Mouse (Mus musculus): ENCODE results near the gene Trim67.
A peak's percentile ranks its signal among the peaks of the same experiment; 100 is the strongest.
"Not testable (repeated sequence)": the region's sequence is repeated elsewhere in the genome, so short reads cannot be mapped to it uniquely, and the experiment has no call there.

The Trim67 gene

DNA sequence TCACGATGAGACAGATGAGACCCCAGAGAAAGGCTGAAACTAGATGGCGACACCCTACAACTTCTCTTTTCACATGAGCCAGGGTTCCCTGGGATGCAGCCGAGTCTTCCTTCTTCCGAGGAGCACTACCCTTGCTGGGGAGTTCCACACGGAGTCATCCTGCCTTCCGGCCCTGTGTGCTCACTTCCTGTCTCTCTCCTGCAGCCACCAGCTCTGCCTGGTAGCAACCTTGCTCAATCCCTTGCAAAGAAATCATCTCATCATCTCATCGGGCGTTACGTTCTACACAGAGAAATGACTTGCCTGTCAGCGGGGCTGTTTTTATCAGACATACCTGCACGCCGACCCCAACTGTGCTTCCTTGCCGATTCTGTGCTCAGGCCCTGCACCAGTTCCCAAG, 37.2 kb downstream of the Trim67 start:
- no peak for ATAC-seq (ENCODE audit: insufficient number of reproducible peaks, low FRiP score, low TSS enrichment)

DNA sequence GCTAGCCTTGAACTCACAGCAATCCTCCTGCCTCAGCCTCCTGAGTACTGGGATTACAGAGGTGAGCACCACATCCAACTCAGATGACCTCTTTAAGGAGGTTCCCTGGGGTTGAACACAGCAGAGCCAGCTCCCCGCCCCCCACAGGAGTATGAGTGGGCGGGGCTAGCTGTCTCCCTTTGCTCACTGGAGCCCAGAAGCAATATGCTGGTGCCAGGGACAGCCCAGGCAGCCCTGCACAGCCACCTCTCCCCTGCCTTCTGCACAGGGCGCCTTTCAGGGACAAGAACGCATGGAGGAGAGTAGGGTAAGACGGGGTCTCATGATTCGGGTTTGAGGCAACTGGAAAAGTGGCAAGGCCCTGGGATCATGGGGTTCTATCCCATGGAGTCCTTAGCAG, 38.6 kb downstream of the Trim67 start:
- ATAC-seq (ENCODE audit: insufficient number of reproducible peaks, low FRiP score, low TSS enrichment), result no peak

DNA sequence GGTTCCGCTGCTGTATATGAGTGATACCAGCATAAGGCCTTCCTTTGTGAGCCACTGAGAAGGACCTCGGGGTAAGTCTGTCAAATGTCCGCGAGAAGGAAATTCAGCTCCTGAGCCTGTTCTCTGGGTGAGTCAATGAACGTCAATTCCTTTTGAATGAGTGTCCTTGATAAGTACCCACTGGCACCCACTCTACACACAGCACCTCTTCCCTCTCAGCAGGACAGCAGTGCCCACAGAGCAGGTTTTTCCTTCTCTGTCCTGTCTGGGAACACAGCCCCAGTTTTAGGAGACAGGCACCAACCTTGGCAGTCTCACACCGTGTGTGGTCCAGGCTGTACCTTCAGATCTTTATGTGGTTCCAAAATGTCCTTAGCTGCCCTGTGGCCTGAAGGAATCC, 39.0 kb downstream of the Trim67 start:
- no peak for ATAC-seq (ENCODE audit: insufficient number of reproducible peaks, low FRiP score, low TSS enrichment)

DNA sequence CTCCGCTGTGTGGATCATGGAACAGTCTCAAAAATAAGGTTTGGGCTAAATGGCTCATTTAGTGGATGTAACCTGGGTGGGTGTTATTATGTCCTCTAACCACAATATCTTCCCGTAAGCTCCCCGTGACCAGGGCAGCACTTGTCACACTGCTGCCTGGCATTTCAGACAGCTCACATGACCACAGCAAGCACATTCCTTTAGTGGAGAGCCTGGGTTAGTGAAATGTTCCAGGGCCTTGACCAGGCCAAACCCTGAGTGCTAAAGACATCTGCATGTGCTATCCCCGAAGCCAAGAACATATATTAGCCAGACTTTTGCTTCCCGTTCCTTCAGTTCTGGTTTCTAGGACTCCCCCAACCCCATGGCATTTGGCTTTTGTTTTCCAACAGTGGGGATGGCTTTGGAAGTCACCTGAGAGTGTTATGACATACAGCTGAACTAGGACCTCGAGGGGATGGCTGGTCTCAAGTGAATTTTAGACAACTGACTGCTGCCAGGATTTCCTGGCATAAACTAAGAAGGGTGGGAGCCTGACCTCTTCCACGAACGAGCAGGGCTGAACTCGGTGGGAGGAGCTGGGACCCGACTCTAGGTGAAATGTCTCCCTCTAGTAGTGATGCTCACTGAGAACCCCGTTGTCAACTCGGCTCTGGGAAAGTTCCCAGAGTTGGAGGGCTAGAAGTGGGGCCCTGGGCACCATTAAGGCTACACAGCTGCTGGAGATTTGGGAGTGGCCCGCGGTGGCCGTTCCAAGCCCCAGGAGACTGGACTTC, 40.7 kb downstream of the Trim67 start:
- ATAC-seq (ENCODE audit: insufficient number of reproducible peaks, low FRiP score, low TSS enrichment), result no peak

DNA sequence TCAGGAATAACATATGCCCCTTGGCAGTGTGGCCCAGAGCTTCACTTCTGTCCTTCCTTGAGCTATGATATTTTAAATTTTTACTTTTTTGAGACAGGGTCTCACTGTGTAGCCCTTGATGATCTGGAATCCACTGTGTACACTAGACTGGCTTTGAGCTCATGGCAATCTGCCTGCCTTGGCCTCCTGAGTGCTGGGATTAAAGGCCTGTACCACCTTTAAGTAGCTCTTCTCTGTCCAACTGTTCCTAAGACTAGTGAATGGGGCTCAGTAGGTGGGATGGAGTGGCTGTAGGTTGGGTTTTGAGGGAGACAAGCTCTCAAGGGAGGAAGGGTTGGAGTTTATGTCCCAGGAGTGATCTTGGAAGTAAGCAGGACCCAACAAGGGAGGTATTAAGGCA, 43.0 kb downstream of the Trim67 start:
- no peak for ATAC-seq (ENCODE audit: insufficient number of reproducible peaks, low FRiP score, low TSS enrichment)

DNA sequence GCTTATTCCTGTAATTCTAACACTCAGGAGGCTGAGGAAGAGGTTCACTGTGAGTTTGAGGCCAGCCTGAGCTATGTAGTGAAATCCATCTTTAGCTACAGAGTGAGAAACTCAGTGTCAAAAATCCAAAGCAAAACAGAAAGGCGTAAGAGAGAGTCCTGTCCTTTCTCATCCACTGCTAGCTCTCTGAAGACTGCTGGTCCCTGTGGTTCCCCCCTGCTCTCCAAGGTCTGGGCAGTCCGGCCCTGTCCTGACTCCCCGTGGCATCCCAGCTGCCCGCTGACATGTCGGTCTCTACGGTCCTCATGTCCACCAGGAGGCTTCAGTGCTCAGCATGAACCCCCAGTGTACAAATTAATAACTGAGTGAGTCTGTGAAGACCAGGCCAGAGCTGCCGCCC, 43.4 kb downstream of the Trim67 start:
- no peak for ATAC-seq (ENCODE audit: insufficient number of reproducible peaks, low FRiP score, low TSS enrichment)

DNA sequence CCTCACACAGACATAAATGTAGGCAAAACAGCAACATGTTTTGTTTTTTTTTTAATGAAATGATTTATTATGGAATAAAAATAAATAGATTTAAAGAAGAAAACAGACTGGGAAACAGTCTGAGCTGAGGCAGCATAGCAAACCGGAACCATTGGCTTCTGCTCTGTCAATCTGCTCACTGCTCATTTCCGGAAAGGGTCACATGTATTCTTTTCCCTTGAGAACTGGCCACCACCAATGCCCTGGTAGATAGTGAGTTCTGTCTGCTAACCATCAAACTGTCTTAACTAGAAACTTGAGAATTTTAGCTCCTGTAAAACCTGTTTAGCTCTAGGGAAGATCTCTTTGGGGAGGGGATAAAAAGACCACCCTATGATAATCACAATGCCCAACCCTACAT, 44.0 kb downstream of the Trim67 start:
- no peak for ATAC-seq (ENCODE audit: insufficient number of reproducible peaks, low FRiP score, low TSS enrichment)

DNA sequence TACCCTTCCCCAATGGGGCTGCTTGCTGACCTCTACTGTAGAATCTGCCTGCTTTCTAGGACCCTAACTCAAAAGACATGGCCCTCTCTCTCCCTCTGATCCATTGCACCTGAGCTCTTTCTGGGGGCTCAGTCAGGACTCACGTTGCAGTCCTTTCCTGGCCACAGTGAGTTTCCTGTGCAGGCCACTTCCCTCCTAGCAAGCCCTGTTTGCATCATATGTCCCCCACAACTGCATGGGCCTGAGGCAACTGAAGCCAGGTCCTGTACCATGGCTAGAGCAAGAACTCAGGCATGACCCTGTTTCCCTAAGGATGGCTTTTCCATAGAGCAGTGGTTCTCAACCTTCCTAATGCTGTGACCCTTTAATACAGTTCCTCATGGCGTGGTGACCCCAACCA, 45.1 kb downstream of the Trim67 start:
- ATAC-seq (ENCODE audit: insufficient number of reproducible peaks, low FRiP score, low TSS enrichment), result no peak

DNA sequence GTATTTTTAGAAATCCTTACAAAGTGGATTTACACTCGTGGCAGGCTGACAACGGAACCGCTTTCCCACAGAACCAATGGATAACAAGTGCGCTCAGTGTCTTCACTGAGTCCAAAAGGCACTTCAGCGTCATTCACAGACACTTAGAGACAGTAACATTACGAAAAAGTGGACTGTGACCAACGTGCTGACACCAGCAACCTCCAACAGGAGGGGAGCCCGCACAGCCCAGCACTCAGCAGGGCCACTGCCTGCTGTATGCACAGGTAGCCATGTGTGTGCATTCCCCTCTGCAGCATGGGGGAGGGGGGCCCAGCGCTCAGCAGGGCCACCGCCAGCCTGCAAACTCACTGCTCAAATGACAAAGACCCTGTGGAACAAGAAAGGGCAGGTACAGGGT, 46.5 kb downstream of the Trim67 start:
- no peak for ATAC-seq (ENCODE audit: insufficient number of reproducible peaks, low FRiP score, low TSS enrichment)

DNA sequence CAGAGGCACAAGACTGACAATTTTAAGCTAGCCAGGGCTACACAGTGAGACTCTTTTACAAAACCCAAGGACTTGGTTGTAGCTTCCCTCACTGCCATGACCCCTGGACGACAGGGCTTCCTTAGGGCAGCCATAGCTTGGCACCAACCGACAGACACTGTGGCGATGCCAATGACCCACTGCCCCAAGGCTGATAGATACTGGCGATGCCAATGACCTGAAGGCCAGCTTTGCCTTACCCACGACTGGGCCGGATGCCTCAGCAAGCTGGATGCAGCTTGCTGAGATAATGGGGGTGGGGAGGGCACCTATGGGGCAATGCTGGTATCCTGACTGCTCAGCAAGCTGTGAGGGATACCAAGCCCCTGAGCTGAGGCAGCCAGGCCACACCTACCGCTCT, 48.0 kb downstream of the Trim67 start:
- ATAC-seq (ENCODE audit: insufficient number of reproducible peaks, low FRiP score, low TSS enrichment), result no peak

DNA sequence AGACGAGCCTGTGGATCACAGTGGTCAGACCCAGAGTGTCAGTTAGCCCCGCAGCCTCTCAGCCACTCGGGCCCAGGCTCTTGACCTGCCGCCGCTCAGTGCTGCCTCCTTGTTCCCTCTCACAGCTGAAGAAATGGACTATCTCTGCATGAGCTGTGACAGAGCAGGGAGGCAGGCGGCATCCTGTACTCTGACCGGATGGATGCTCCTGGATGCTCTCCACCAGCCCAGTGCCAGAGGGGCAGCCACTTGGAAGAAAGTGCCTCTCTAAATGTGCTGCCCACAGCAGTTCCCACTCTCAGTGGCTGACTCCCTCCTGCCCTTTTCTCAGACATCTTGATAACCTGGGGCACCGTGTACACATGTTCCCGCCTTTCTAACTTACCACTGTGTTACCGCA, 48.9 kb downstream of the Trim67 start:
- peak; percentile 61; the same call in 1 of the 2 replicates for ATAC-seq (ENCODE audit: insufficient number of reproducible peaks, low FRiP score, low TSS enrichment)

DNA sequence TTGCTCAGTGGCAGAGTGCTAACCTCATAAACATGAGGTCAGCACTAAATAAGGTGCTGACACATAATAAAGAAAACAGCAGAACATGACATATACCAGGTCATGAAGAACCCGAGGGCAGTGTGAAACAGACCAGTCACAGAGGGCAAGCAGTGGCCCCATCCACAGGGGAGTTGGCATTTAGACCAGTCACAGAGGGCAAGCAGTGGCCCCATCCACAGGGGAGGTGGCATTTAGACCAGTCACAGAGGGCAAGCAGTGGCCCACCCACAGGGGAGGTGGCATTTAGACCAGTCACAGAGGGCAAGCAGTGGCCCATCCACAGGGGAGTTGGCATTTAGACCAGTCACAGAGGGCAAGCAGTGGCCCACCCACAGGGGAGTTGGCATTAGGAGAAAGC, 50.0 kb downstream of the Trim67 start:
- not testable (repeated sequence) for ATAC-seq (ENCODE audit: insufficient number of reproducible peaks, low FRiP score, low TSS enrichment)

DNA sequence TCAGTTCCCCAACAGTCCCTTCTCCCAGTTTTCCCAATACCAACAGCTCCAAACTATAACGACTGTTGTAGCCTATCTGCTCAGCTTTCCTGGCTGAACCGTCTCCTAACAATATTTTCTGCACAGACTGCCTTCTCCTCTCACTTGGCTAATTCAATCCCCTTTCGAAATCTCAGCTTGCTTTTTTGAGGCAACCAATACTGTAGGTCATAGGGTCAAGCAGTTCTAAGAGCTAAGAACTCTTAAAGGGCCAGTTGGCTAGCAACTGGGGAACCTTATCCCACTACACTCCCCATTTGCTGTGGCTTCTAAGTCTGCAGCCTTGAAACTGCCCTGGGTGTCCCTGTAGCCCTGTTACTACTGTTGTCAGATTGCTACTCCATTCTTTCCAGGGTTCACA, 52.2 kb downstream of the Trim67 start:
- ATAC-seq (ENCODE audit: insufficient number of reproducible peaks, low FRiP score, low TSS enrichment), result no peak

DNA sequence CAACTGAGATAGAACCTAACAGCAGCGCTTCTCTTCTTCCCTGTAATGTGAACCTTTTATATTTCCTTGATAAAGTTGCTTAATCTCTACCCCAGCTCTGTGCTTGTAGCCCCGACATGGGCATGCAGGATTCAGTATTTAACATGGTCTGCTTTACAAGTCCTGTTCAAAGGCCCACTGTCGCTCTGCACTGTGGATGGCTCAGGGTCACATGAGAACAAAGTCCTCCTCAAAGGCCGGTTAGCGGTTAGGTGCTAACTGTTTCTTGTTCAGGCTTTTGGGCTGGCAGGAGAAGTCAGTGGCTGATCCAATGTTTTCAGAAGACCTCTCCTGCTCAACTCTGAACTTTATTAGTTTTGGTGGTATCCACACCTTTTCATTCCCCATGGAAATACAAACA, 52.7 kb downstream of the Trim67 start:
- no peak for ATAC-seq (ENCODE audit: insufficient number of reproducible peaks, low FRiP score, low TSS enrichment)

DNA sequence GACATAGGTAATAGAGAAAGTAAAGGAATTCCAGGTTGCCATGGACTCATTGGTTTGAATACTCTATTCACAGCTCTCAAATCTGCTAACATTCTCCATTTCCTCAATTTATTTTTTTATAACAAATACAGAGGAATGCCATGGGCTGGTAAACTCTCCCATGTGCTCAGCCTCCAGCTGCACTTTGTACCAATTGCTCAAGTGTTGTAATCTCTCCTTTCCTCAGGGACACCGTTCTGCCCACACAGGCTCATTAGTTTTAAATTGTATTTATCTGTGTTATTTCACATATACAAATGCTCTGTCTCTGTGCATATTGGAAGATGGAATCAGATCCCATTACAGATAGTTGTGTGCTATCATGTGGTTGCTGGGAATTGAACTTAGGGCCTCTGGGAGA, 60.6 kb downstream of the Trim67 start:
- no peak for ATAC-seq (ENCODE audit: insufficient number of reproducible peaks, low FRiP score, low TSS enrichment)

DNA sequence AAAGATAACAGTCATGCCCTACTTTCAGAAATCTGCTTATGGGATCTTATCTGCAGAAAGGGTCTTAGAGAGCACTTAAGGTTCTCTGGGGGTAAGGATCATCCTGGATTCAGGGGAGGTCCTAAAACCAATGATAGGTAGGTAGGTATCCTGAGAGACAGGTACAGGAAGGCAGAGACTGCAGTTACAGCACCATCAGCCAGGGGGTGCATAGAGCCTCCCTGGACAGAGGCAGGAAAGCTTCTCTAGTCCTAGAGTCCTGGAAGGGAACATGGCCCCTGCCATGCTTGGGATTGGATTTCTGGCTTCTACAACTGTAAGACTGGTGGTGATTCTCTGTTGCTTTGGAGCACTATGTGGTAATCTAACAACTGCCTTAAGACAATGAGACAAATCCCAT, 66.6 kb downstream of the Trim67 start:
- ATAC-seq (ENCODE audit: insufficient number of reproducible peaks, low FRiP score, low TSS enrichment), result no peak

DNA sequence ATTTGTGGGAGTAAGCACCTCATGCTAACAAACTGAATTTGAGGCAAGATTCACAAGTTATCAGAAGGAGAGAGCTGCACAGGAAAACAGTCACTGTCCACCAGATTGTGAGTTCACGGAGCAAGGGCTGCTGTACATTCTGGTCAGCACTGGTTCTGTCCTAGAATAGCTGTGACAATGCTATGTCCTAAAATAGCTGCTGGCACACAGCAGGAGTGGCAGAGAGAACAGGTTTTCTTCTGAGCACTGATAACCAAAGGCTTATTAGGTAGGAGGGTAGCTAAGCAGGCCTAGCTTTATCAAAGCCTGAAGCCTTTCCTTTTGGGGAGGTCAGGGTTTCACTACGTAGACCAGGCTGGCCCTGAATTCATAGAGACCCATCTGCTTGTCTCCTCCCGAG, 67.3 kb downstream of the Trim67 start:
- 0 out of 2 replicates have a peak, but pooled peaks have one; percentile 32 for ATAC-seq (ENCODE audit: insufficient number of reproducible peaks, low FRiP score, low TSS enrichment)

DNA sequence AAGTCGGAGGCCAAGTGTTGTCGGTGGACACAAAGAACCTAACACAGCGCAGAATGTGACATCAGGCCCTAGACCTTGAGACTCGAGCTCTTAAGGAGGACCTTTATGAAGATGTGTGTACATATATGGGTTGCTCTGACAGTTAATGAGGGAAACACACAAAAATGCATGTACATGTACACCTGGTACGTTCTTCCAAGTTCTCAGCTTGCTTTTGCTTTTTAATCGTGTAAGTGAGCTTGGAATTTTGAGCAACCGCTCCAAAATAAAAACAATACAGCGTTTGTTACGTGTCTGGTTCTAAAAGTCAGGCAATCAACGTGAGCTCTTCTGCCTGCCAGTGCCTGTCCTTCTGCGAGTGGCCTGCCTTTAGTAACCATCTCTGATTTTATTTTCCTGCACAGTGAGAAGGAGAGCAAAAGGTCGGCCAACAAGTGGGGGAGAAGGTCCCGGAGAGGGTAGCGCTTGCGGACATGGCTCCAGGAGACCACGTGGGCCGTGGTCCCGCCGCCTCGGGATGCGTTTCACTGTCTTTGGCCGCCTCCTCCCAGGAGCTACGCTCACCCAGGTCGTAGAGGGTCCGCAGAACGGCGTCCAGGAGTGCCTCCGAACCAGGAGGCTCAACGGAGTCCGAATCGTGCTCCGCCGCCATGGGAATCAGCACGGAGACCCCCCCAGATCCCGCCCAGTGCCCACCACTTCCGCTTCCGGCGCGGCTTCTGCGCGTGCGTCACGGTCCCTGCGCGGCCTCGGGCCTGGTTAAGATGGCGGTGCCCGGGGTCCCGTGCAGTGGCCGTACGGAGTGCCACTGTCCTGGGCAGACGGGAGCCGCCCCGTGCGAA, 69.7 kb downstream of the Trim67 start, which contains the start of the genes Gnpat and 2810004N23Rik:
Gene Gnpat (plus strand): TSS at position 713 of the 842 bp plus-strand sequence.
Gene 2810004N23Rik (minus strand): TSS at position 800 of the 842 bp plus-strand sequence.
- peak; percentile 91 for ATAC-seq (ENCODE audit: insufficient number of reproducible peaks, low FRiP score, low TSS enrichment)

DNA sequence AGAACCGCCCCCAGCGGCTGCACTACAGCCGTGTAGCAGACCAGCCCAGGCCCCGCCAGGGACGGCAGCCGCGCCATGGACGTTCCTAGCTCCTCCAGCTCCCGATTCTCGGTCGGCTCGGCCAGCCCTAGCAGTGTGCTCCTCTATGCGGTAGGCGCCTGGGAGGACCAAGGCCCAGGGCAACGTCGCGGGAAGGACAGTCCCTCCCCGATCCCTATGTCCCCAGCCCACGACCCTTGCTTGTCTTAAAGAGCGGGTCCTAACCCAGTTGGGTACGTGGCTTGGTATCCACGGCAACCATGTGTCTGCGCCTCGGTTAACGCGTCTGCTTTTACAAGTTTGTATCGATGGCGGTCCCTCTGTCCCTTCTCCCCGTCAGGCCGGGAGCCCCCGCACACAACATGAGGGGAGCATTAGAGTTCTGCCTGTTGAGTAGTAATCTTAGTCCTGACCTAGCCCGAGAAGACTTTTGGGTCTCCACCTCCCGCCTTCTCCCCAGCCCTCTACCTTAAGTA, 70.3 kb downstream of the Trim67 start:
- peak; percentile 67 for ATAC-seq (ENCODE audit: insufficient number of reproducible peaks, low FRiP score, low TSS enrichment)

DNA sequence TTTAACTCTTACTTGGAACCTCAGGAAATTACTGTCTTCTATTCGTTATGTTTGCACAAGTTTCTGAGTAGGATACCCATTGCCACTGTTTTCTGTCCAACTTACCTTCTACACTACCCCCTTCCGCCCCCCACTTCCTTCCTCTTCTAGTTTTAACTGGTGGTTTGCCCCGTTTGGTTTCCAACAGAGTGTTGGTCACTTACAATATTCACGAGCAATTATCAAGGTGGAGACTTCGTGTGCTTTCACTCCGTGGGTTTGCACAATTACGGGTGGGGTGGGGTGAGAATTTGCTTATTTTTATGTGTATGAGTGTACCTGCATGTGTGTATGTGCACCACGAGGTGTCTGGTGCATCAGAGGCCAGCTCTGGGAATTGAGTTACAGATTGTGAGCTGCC, 70.8 kb downstream of the Trim67 start:
- no peak for ATAC-seq (ENCODE audit: insufficient number of reproducible peaks, low FRiP score, low TSS enrichment)

DNA sequence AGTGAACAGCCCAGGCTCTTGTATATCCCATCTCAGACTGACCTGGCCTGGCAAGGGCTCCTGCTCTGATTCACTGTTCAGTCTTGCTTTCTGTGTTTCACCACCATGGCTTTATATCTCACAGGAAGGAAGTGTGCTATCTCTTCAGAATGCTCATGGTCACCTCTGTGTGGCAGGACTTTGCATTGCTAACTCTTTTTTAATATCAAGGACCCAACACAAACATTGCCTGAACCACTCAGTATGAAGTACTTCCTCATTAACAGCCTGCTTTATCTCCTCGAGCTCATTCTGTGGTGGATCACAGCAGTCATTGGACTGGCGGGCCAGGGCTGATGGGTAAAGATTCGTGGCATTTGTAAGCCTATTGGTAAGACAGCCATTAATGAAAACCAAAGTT, 73.8 kb downstream of the Trim67 start:
- ATAC-seq (ENCODE audit: insufficient number of reproducible peaks, low FRiP score, low TSS enrichment), result no peak

All from cerebellum, adult (tissue).